14 mouse cellular contexts compared by ENCODE assay signal in genomic region chr8:82249841-82250577, GRCm38 (mm10).
"Had no signal": no experiment of that assay in that cellular context is flagged by ENCODE, and none has a peak within 500 bp of the region (broad histone marks: within the 10 kb centered on the region; RNA-seq: fewer than 3 reads in every experiment).

No protein-coding gene starts in this region.

- DNase-seq: gastrocnemius, adult 2 months; gastrocnemius, postnatal 10 days; gastrocnemius, postnatal 25 days; heart, adult 18-20 months; heart, postnatal 10 days; heart, postnatal 4 days; kidney, adult 18-20 months; kidney, adult 8-10 months; kidney, postnatal 10 days; kidney, postnatal 25 days; kidney, postnatal 4 days; layer of hippocampus, postnatal 36 days; liver; liver, embryonic 13.5 days had no signal
